Mouse (Mus musculus): Measurements from ENCODE around the gene Prmt7.

Gene Prmt7

DNA sequence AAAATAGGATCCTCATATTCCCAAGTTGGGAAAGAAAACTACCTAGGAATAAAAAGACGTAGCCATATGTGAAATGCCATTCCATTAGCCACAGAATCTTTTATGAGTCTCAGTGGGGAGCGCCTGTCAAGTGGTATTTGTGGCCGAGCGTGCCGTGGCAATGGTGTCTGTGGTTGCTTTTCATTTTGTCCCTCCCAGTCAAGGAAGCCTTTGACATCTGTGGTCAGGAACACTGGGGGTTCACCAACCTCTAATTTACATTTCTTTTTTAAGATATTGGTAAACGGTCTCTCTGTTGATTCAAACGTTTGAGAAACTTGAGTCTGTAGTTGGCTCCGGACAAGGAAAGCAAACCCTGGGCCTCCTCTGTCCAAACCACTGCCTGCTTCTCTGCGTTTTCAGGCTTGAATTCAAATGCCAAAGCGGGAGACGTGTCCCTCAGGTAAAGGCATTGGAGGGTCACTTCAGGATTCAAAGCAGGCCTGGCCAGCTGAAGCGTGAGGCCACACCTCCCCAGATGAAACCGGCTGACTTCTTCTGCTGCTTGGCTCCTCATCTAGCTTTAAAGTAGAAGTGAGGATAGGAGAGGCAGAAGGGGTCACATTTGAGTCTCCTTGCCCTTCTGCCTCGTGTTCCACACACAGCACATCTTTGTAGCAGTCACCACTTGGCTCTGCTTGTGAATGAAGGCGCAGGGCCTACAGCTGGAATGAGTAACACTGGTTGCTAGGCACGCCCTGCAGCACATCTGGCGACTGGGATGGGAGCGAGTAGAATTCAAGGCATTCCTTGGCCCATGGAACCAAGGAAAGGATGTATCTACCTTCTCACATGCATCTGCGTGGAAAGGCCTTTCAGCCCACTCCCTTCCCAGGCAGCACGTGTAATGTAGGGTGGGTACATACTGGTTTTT, 82.0 kb downstream of the Prmt7 start:
- peak; percentile 38 to 42 for DNase-seq

- no peak for DNase-seq
Measured at GRCm38 (mm10) chr8:106298261-106298660, 87.5 kb downstream of the Prmt7 start.

GRCm38 (mm10) chr8:106298846-106299245, 88.1 kb downstream of the Prmt7 start:
- no peak for DNase-seq

GRCm38 (mm10) chr8:106299686-106300085, 89.0 kb downstream of the Prmt7 start:
- no peak for DNase-seq

DNA sequence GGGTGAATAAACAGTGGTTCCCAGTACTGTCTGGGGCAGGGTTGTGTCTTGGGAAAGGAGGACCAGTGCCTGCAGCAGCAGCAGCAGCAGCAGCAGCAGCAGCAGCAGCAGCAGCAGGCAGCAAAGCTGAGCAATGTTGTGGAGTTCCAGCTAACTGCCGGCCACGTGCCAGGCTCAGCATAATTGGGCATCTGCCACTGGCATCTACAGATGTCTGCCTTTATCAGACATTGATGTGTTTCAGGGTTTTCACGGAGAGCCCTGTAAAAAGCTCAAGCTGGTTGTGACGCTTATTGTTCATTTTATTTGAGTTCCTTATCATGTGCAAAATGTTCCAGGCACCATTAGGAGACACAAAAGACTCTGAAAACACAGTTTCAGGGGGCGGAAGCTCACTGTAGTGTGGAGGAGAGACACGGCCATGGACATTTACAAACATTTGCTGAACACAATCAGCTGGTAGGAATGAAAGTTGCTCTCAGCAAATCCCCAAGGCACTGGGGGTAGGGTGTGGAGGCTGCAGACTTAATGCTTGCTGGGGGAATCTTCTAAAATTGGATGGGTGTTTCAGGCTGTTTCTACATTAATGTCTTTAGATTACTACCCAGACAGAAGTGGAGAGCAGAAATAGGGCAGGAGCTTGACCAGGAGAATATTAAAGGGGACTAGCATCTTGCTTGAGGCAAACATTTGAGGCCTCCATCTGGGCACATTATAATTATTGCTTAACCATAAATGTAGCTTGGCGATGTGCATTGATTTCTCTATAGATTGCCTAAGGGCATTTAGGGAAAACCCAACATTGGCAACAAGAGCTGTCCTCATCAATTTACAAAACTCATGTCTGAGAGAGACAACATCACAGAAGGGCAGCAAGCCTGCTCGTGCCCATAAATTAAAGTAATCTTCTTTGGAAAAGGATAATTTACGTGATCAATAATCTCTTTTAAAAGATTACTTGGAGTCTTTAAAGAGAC, 90.3 kb downstream of the Prmt7 start:
- no peak for DNase-seq
